15 mouse cellular contexts compared by ENCODE assay signal in the genomic region with DNA sequence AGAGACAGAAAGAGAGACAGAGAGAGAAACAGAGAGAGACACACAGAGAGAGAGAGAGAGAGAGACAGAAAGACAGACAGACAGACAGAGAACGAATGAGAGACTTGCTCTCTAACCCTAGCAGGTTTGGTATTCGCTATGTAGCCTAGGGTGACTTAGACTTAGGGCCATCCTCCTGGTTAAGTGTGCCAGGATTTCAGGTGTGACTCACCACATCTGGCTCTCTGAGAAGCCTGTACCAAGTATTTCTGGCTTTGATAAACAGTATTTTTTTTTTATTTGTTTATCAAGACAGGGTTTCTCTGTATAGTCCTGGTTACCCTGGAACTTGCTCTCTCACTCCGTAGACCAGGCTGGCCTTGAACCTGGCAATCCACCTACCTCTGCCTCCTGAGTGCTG.
"Had no signal": no experiment of that assay in that cellular context is flagged by ENCODE, and none has a peak within 500 bp of the region (broad histone marks: within the 10 kb centered on the region; RNA-seq: fewer than 3 reads in every experiment).

No protein-coding gene starts in this region.

- H3K4me3 ChIP-seq: neural tube, embryonic 15.5 days; stomach, embryonic 15.5 days had no signal

- H3K9me3 ChIP-seq: neural tube, embryonic 15.5 days; stomach, embryonic 15.5 days had no signal

- H3K4me1 ChIP-seq: stomach, embryonic 15.5 days had no signal

- H3K27me3 ChIP-seq: neural tube, embryonic 15.5 days; stomach, embryonic 15.5 days had no signal

- DNase-seq: retina, postnatal 1 day; right cerebral cortex, adult 18-20 months; right cerebral cortex, postnatal 14 days; right cerebral cortex, postnatal 25 days; right cerebral cortex, postnatal 4 days; spleen, adult 18-20 months; thymus, adult 18-20 months; thymus, adult 2 months; thymus, postnatal 14 days; thymus, postnatal 25 days; thymus, postnatal 36 days; thymus, postnatal 4 days had no signal

- H3K36me3 ChIP-seq: neural tube, embryonic 15.5 days; stomach, embryonic 15.5 days had no signal

- H3K27ac ChIP-seq: neural tube, embryonic 15.5 days; stomach, embryonic 15.5 days; stomach, postnatal 0 days had no signal

- H3K9ac ChIP-seq: neural tube, embryonic 15.5 days; stomach, embryonic 15.5 days had no signal

- H3K4me2 ChIP-seq: neural tube, embryonic 15.5 days; stomach, embryonic 15.5 days had no signal
